In genomic region chr11:48798308-48798707, GRCm38 (mm10) we compare ENCODE assay signal across 8 mouse cellular contexts. TPM values are rescaled to one million over a fixed set of nuclear protein-coding genes. Genes with fewer than 3 reads are reported as not detected.
DNase-seq lines count a peak whose midpoint lies in the region; ATAC-seq and TF ChIP-seq lines count a peak whose summit lies in the region.

No protein-coding gene starts in this region.

- H3K4me1 ChIP-seq in heart, embryonic 13.5 days = peaks cover 48% of the 10 kb centered on the region
- peaks cover 48% of the 10 kb centered on the region for H3K4me1 ChIP-seq in E14TG2a.4 (replicated peaks; ENCODE audit: low read depth, low read length)
- peaks cover 42% of the 10 kb centered on the region for H3K4me1 ChIP-seq in forebrain, embryonic 15.5 days

- H3K9me3 ChIP-seq in heart, embryonic 13.5 days = no peaks in the 10 kb centered on the region
- no peaks in the 10 kb centered on the region for H3K9me3 ChIP-seq in E14TG2a.4 (ENCODE audit: low read length)
- no peaks in the 10 kb centered on the region for H3K9me3 ChIP-seq in forebrain, embryonic 15.5 days

- DNase-seq in heart, adult 9 months (ENCODE audit: low spot score in 2 of 2) = no peak
- no peak for DNase-seq in frontal cortex, postnatal 14 days (ENCODE audit: low spot score in 2 of 2)

- peak overlapping the region; percentile 100 for H3K27ac ChIP-seq in heart, embryonic 13.5 days (replicated peaks)
- H3K27ac ChIP-seq in forebrain, embryonic 15.5 days (replicated peaks) = no peak overlapping the region

- WGBS in heart, embryonic 13.5 days = 49% methylated on average over 7 of the region's 7 CpGs
- 85% methylated on average over 7 of the region's 7 CpGs for WGBS in forebrain, embryonic 15.5 days

- peaks cover 24% of the 10 kb centered on the region for H3K36me3 ChIP-seq in heart, embryonic 13.5 days
- H3K36me3 ChIP-seq in E14TG2a.4 (ENCODE audit: insufficient read depth, low read length) = peaks cover 44% of the 10 kb centered on the region
- peaks cover 15% of the 10 kb centered on the region for H3K36me3 ChIP-seq in forebrain, embryonic 15.5 days

- peak overlapping the region; percentile 91; the same call in 1 of the 2 replicates for H3K4me3 ChIP-seq in heart, embryonic 13.5 days
- peak overlapping the region; percentile 98 for H3K4me3 ChIP-seq in E14TG2a.4 (replicated peaks; ENCODE audit: low read length)
- H3K4me3 ChIP-seq in forebrain, embryonic 15.5 days = 0 out of 2 replicates have a peak overlapping the region, but pooled peaks have one; percentile 88

- H3K27me3 ChIP-seq in heart, embryonic 13.5 days (replicated peaks) = no peaks in the 10 kb centered on the region
- no peaks in the 10 kb centered on the region for H3K27me3 ChIP-seq in E14TG2a.4 (ENCODE audit: insufficient read depth, low read length)
- H3K27me3 ChIP-seq in forebrain, embryonic 15.5 days = no peaks in the 10 kb centered on the region

- no peak for ATAC-seq in heart, embryonic 13.5 days (ENCODE audit: extremely low read depth, insufficient number of reproducible peaks, low FRiP score, low TSS enrichment)
- no peak for ATAC-seq in forebrain, embryonic 15.5 days (replicated peaks)
- peak; percentile 29 for ATAC-seq in megakaryocyte-erythroid progenitor cell, adult 5-6 weeks (replicated peaks; ENCODE audit: low FRiP score, low TSS enrichment, poor library complexity, severe bottlenecking)
- ATAC-seq in CD4-positive, CD25-positive, alpha-beta regulatory T cell, adult 4 months = no peak
- no peak for ATAC-seq in megakaryocyte progenitor cell, adult 5-6 weeks (replicated peaks; ENCODE audit: poor library complexity)

- peak overlapping the region; percentile 83 for H3K9ac ChIP-seq in heart, embryonic 13.5 days
- H3K9ac ChIP-seq in forebrain, embryonic 15.5 days (replicated peaks) = peak overlapping the region; percentile 77; the same call in 1 of the 2 replicates

- H3K4me2 ChIP-seq in heart, embryonic 13.5 days = peak overlapping the region; percentile 98
- H3K4me2 ChIP-seq in forebrain, embryonic 15.5 days (replicated peaks) = peak overlapping the region; percentile 93

- no peak for TF ChIP-seq CTCF in E14TG2a.4 (conservative IDR thresholded peaks at IDR 0.05; ENCODE audit: low read length)

RNA-seq across cellular contexts. Expression of gene Rack1, which starts 1.8 kb away (rescaled TPM):
- polyA plus RNA-seq in heart, embryonic 13.5 days (2015; fragmentation: Nextera tagmentation; extraction: Ambion mirVana) = 444 and 458 TPM in 2 replicates
- 475 and 481 TPM in 2 replicates for polyA plus RNA-seq in forebrain, embryonic 15.5 days (2015; fragmentation: Nextera tagmentation; extraction: Ambion mirVana)
- 2,653 and 3,048 TPM in 2 replicates for total RNA-seq in megakaryocyte-erythroid progenitor cell, adult 5-6 weeks (2014; fragmentation: Nextera tagmentation)
- 1,625 and 1,902 TPM in 2 replicates for total RNA-seq in megakaryocyte-erythroid progenitor cell, adult 5-6 weeks (2017)
- 1,000 to 10,000 TPM; 1,099 to 1,661 TPM for polyA plus RNA-seq in CD4-positive, CD25-positive, alpha-beta regulatory T cell, adult 4 months (2017; shearing (Covaris generic))
- 3,057 and 3,071 TPM in 2 replicates for total RNA-seq in megakaryocyte progenitor cell, adult 5-6 weeks (2015)
- 1,485 and 1,729 TPM in 2 replicates for total RNA-seq in megakaryocyte progenitor cell, adult 5-6 weeks (2017)

RNA-seq across cellular contexts. Expression of gene Trim41, which starts 18.8 kb away (rescaled TPM):
- polyA plus RNA-seq in heart, embryonic 13.5 days (2015; fragmentation: Nextera tagmentation; extraction: Ambion mirVana) = 3.2 TPM in 2 replicates
- 6.0 and 6.3 TPM in 2 replicates for polyA plus RNA-seq in forebrain, embryonic 15.5 days (2015; fragmentation: Nextera tagmentation; extraction: Ambion mirVana)
- 16.0 and 19.8 TPM in 2 replicates for total RNA-seq in megakaryocyte-erythroid progenitor cell, adult 5-6 weeks (2014; fragmentation: Nextera tagmentation)
- 18.6 and 64.6 TPM in 2 replicates for total RNA-seq in megakaryocyte-erythroid progenitor cell, adult 5-6 weeks (2017)
- polyA plus RNA-seq in CD4-positive, CD25-positive, alpha-beta regulatory T cell, adult 4 months (2017; shearing (Covaris generic)) = 1 to 10 TPM; 2.0 to 3.7 TPM
- 11.7 and 12.6 TPM in 2 replicates for total RNA-seq in megakaryocyte progenitor cell, adult 5-6 weeks (2015)
- total RNA-seq in megakaryocyte progenitor cell, adult 5-6 weeks (2017) = 63.3 and 72.7 TPM in 2 replicates

RNA-seq across cellular contexts. Expression of gene Trim7, which starts 27.6 kb away (rescaled TPM):
- polyA plus RNA-seq in heart, embryonic 13.5 days (2015; fragmentation: Nextera tagmentation; extraction: Ambion mirVana) = 0.56 and 0.88 TPM in 2 replicates
- polyA plus RNA-seq in forebrain, embryonic 15.5 days (2015; fragmentation: Nextera tagmentation; extraction: Ambion mirVana) = 1.4 and 1.7 TPM in 2 replicates
- total RNA-seq in megakaryocyte-erythroid progenitor cell, adult 5-6 weeks (2014; fragmentation: Nextera tagmentation) = 0.84 TPM in 1 of 2 replicates, not detected in the other
- 0.75 and 0.80 TPM in 2 replicates for total RNA-seq in megakaryocyte-erythroid progenitor cell, adult 5-6 weeks (2017)
- polyA plus RNA-seq in CD4-positive, CD25-positive, alpha-beta regulatory T cell, adult 4 months (2017; shearing (Covaris generic)) = 1 to 10 TPM in 1 of 2 experiments, under 1 TPM in 1; 0.77 to 2.1 TPM
- total RNA-seq in megakaryocyte progenitor cell, adult 5-6 weeks (2015) = 0.12 and 0.32 TPM in 2 replicates
- 0.51 and 3.5 TPM in 2 replicates for total RNA-seq in megakaryocyte progenitor cell, adult 5-6 weeks (2017)

RNA-seq across cellular contexts. Expression of gene Gm12184, which starts 28.1 kb away (rescaled TPM):
- 0.53 and 1.2 TPM in 2 replicates for polyA plus RNA-seq in heart, embryonic 13.5 days (2015; fragmentation: Nextera tagmentation; extraction: Ambion mirVana)
- polyA plus RNA-seq in forebrain, embryonic 15.5 days (2015; fragmentation: Nextera tagmentation; extraction: Ambion mirVana) = 4.5 and 5.8 TPM in 2 replicates
- 10.6 and 12.0 TPM in 2 replicates for total RNA-seq in megakaryocyte-erythroid progenitor cell, adult 5-6 weeks (2014; fragmentation: Nextera tagmentation)
- total RNA-seq in megakaryocyte-erythroid progenitor cell, adult 5-6 weeks (2017) = 6.7 and 9.1 TPM in 2 replicates
- polyA plus RNA-seq in CD4-positive, CD25-positive, alpha-beta regulatory T cell, adult 4 months (2017; shearing (Covaris generic)) = 1 to 10 TPM in 1 of 2 experiments, under 1 TPM in 1; 0.92 to 4.1 TPM
- 4.6 and 6.8 TPM in 2 replicates for total RNA-seq in megakaryocyte progenitor cell, adult 5-6 weeks (2015)
- 14.6 and 22.1 TPM in 2 replicates for total RNA-seq in megakaryocyte progenitor cell, adult 5-6 weeks (2017)
